Mouse (Mus musculus): ENCODE measurements around the gene Mrfap1. TPM values are rescaled to one million over a fixed set of nuclear protein-coding genes. Genes with fewer than 3 reads are reported as not detected.
A peak's percentile ranks its signal among the peaks of the same experiment; 100 is the strongest.

Mrfap1 gene
- polyA plus RNA-seq, 1 experiment from 2014 or later = 587 TPM

DNA sequence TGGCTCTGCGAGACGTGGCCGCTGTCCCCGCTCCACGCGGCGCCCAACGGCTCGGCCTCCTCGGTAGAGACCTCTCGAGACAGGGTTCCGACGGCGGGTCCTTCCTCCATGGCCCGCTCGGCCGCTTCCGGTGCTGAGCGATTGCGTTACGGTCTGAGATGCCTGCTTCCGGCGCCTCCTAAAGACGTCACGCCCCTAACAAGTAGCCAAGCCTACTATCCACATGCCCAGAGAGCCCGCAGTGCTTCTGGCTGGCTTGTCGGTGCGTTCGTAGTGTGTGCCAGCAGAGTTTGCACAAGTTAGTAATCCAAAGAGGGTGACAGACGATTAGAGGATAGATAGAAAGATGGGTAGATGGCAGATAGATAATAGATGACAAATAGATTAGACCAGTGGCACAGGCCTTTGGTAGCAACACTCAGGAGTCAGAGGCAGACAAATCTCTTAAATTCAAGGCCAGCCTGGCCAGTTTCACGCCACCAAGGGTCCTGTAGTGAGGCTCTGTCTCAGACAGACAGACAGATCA lies 48.0 kb downstream of the Mrfap1 start, which contains the start of gene Bloc1s4:
Gene Bloc1s4, minus strand, starts transcription at position 115 of the 526 bp plus-strand sequence.
- Histone ChIP-seq H3K4me1 (peaks cover 12% of the 10 kb centered on the region), H3K9me3 (no peaks in the 10 kb centered on the region), H3K4me3 (peak within 1 kb of the TSS; percentile 99), H3K27me3 (no peaks in the 10 kb centered on the region), H3K36me3 (0 out of 2 replicates have a peak, but pooled peaks cover 5% of the 10 kb centered on the region), H3K9ac (peak within 1 kb of the TSS; percentile 88), H3K27ac (0 out of 2 replicates have a peak within 1 kb of the TSS, but pooled peaks have one; percentile 28), H3K4me2 (peak within 1 kb of the TSS; percentile 96)
- 4% methylated on average over 31 of the region's 31 CpGs for WGBS
- ATAC-seq (ENCODE audit: insufficient number of reproducible peaks, insufficient read depth, low FRiP score, low TSS enrichment, low read depth) = peak; percentile 88

DNA sequence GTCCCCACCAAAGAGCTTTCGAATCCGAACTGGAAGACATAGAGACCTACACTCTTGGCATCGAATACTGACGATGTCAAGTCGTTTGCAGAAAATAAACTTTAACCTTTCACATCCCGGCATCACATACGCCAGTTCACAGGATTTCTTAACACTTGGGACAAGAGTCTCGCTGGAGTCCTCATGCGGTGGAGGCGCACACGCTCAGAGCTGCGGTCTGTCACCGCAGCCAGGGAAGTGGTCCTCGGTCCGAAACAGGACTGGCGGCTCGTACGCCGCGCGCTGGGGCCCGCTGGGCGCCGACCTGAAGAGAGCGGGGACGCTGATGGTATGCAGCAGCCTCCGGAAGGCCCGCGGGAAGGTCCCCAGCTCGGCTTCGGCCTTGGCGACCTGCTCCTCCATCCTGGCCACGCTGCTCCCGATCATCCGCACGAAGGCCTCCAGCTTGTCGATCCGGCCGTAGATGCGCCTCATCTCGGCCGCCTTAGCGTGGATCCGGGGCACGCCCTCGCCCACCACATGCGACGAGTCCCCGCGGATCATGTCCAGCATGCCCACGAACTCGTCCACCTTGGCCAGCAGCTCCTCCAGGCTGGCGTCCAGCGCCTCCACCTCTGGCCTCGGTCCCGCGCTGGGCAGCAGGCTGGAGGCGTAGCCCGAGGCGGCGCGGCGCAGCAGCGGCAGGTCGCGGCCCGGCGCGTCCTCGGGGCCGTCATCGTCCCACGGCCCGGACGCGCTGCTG lies 48.6 kb downstream of the Mrfap1 start:
- H3K9me3 ChIP-seq = no peaks in the 10 kb centered on the region
- H3K4me2 ChIP-seq = peak overlapping the region; percentile 96
- H3K27me3 ChIP-seq = no peaks in the 10 kb centered on the region
- ATAC-seq (ENCODE audit: insufficient number of reproducible peaks, insufficient read depth, low FRiP score, low TSS enrichment, low read depth) = no peak; the same call in 1 of the 2 replicates
- peaks cover 12% of the 10 kb centered on the region for H3K4me1 ChIP-seq
- 0 out of 2 replicates have a peak overlapping the region, but pooled peaks have one; percentile 28 for H3K27ac ChIP-seq
- WGBS = 2% methylated on average over 69 of the region's 76 CpGs
- 0 out of 2 replicates have a peak, but pooled peaks cover 5% of the 10 kb centered on the region for H3K36me3 ChIP-seq
- peak overlapping the region; percentile 99 for H3K4me3 ChIP-seq
- peak overlapping the region; percentile 88 for H3K9ac ChIP-seq

DNA sequence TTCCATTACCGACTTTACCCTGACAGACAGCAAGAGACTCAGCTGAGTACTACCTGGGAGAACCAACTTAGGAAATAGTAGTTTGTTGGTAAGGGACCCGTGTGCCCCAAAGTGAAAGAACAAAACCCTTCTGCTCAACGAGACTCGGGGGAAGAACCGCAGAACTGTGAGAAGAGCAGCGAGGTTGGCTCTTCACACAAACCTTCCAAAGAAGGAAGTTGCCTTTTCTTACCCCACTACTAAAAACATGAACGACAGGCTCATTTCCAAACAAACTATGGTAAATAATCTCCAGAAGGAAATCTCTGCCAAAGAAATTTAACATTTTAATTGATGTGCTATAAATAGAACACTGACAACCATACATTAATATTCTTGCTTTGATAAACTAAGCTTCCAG lies 49.5 kb downstream of the Mrfap1 start:
- Histone ChIP-seq H3K27me3 (no peaks in the 10 kb centered on the region), H3K4me3 (peak overlapping the region; percentile 99), H3K9ac (peak overlapping the region; percentile 38; the same call in 1 of the 2 replicates), H3K4me1 (peaks cover 12% of the 10 kb centered on the region), H3K36me3 (0 out of 2 replicates have a peak, but pooled peaks cover 5% of the 10 kb centered on the region), H3K27ac (no peak overlapping the region), H3K4me2 (peak overlapping the region; percentile 96), H3K9me3 (no peaks in the 10 kb centered on the region)
- no peak for ATAC-seq (ENCODE audit: insufficient number of reproducible peaks, insufficient read depth, low FRiP score, low TSS enrichment, low read depth)
- 81% methylated on average over 7 of the region's 7 CpGs for WGBS

Other genes with a start within 250 kb of the Mrfap1 start
- gene Tbc1d14, start 203.5 kb downstream of the Mrfap1 start, polyA plus RNA-seq (2015; fragmentation: Nextera tagmentation; extraction: Ambion mirVana) = 43.2 and 45.4 TPM in 2 replicates
- gene D5Ertd579e, start 100.7 kb downstream of the Mrfap1 start, polyA plus RNA-seq (2015; fragmentation: Nextera tagmentation; extraction: Ambion mirVana) = 20.0 and 20.2 TPM in 2 replicates
- 28.3 and 29.6 TPM in 2 replicates for gene Bloc1s4, start 48.1 kb downstream of the Mrfap1 start, polyA plus RNA-seq (2015; fragmentation: Nextera tagmentation; extraction: Ambion mirVana)
- gene Man2b2, start 33.9 kb upstream of the Mrfap1 start, polyA plus RNA-seq (2015; fragmentation: Nextera tagmentation; extraction: Ambion mirVana) = 11.3 and 12.3 TPM in 2 replicates
- gene Ppp2r2c, start 71.7 kb upstream of the Mrfap1 start, polyA plus RNA-seq (2015; fragmentation: Nextera tagmentation; extraction: Ambion mirVana) = 0.35 and 0.40 TPM in 2 replicates
- gene Wfs1, start 192.4 kb upstream of the Mrfap1 start, polyA plus RNA-seq (2015; fragmentation: Nextera tagmentation; extraction: Ambion mirVana) = 7.9 and 9.2 TPM in 2 replicates